Mouse (Mus musculus): ENCODE data around the gene Gprc5b. TPM values are rescaled to one million over a fixed set of nuclear protein-coding genes. Genes with fewer than 3 reads are reported as not detected.
A peak's percentile ranks its signal among the peaks of the same experiment; 100 is the strongest.

Gprc5b gene
- polyA plus RNA-seq, 1 experiment: 8.1 TPM

DNA sequence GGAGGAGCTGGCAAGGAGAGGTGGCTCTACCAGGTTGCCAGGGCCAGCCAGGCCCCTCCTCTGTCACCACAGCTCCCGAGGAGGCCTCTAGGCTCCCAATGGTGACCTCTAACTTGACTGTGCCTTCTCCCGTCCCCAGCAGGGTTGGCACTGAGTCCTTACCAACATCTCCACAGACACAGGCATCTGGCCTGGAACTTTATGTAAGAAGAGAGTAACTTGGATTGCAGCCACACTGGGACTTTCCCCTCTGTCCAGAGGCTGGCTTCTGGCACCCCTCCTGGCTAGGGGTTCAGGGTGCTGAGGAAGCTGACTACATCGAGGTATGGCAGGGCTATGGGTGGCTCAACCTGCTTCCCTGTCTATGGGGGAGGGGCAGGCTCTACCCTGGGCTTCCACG, 13.7 kb downstream of the Gprc5b start:
- TF ChIP-seq POLR2A (IDR thresholded peaks at IDR 0.05; ENCODE audit: low read depth, low read length): no peak
- no peak for TF ChIP-seq CTCF (IDR thresholded peaks at IDR 0.05; ENCODE audit: extremely low read depth, insufficient read depth, insufficient read length, insufficient replicate concordance)
- no peak overlapping the region for H3K4me3 ChIP-seq (ENCODE audit: extremely low read depth, insufficient read depth, insufficient read length)
- H3K27ac ChIP-seq (ENCODE audit: insufficient read depth, low read length): no peak overlapping the region
- H3K36me3 ChIP-seq (ENCODE audit: control insufficient read depth, insufficient read depth, low read length): no peaks in the 10 kb centered on the region
- DNase-seq (ENCODE audit: low read depth in 1 of 2, low spot score in 2 of 2): no peak
- 53% methylated on average over 4 of the region's 4 CpGs for WGBS
- H3K4me1 ChIP-seq (ENCODE audit: control insufficient read depth, insufficient read depth, insufficient read length): no peaks in the 10 kb centered on the region
- H3K27me3 ChIP-seq (ENCODE audit: control insufficient read depth, insufficient read depth, low read length): no peaks in the 10 kb centered on the region

DNA sequence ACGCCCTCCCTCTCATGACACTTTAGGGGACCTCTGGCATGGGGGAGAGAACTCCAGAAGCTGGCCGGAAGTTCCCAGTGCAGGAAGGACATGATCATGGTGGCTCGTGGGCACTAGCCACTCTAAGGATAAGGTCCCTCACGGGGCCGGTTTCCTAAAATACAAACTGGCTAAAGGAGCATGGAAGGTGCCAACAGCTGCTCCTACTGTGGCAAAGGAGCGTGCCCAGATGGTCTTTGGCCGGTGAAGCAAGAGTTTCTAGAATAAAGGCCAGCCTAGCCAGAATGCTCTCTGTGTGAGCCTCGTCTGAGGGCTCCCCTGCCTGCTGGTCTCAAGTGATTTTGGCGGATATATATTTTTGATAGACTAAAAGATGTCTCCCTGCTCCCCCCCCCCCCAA, 15.3 kb downstream of the Gprc5b start:
- 85% methylated on average over 9 of the region's 9 CpGs for WGBS
- TF ChIP-seq CTCF (IDR thresholded peaks at IDR 0.05; ENCODE audit: extremely low read depth, insufficient read depth, insufficient read length, insufficient replicate concordance) (no peak), POLR2A (IDR thresholded peaks at IDR 0.05; ENCODE audit: low read depth, low read length) (no peak)
- no peak for DNase-seq (ENCODE audit: low read depth in 1 of 2, low spot score in 2 of 2)

DNA sequence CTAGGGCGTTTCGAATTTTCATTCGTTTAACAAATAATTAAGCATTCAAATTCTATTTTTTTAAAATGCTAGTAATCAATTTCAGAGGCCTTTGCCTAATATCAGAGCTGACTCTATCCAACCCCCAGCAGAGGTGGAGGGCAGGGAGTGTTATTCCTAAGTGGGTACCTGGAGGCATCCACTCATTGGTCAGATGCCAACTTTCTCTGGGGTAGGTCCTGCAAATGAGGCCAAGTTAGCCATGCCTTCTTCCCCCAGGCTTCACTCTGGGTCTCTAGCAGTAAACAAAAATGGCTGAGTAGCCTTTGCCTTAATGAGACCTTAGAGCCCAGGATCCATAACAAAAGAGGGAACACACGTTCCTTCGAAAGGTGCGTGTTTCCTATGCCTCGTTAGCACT, 15.9 kb downstream of the Gprc5b start:
- no peaks in the 10 kb centered on the region for H3K4me1 ChIP-seq (ENCODE audit: control insufficient read depth, insufficient read depth, insufficient read length)
- H3K36me3 ChIP-seq (ENCODE audit: control insufficient read depth, insufficient read depth, low read length): no peaks in the 10 kb centered on the region
- no peaks in the 10 kb centered on the region for H3K27me3 ChIP-seq (ENCODE audit: control insufficient read depth, insufficient read depth, low read length)
- 96% methylated on average over 7 of the region's 7 CpGs for WGBS
- DNase-seq (ENCODE audit: low read depth in 1 of 2, low spot score in 2 of 2): no peak
- H3K27ac ChIP-seq (ENCODE audit: insufficient read depth, low read length): no peak overlapping the region
- H3K4me3 ChIP-seq (ENCODE audit: extremely low read depth, insufficient read depth, insufficient read length): no peak overlapping the region
- TF ChIP-seq CTCF (IDR thresholded peaks at IDR 0.05; ENCODE audit: extremely low read depth, insufficient read depth, insufficient read length, insufficient replicate concordance): no peak
- TF ChIP-seq POLR2A (IDR thresholded peaks at IDR 0.05; ENCODE audit: low read depth, low read length): no peak

More for the DNA sequence above, 15.3 kb downstream of the Gprc5b start:
- Histone ChIP-seq H3K27ac (ENCODE audit: insufficient read depth, low read length) (no peak overlapping the region), H3K36me3 (ENCODE audit: control insufficient read depth, insufficient read depth, low read length) (no peaks in the 10 kb centered on the region), H3K27me3 (ENCODE audit: control insufficient read depth, insufficient read depth, low read length) (no peaks in the 10 kb centered on the region), H3K4me1 (ENCODE audit: control insufficient read depth, insufficient read depth, insufficient read length) (no peaks in the 10 kb centered on the region), H3K4me3 (ENCODE audit: extremely low read depth, insufficient read depth, insufficient read length) (no peak overlapping the region)

DNA sequence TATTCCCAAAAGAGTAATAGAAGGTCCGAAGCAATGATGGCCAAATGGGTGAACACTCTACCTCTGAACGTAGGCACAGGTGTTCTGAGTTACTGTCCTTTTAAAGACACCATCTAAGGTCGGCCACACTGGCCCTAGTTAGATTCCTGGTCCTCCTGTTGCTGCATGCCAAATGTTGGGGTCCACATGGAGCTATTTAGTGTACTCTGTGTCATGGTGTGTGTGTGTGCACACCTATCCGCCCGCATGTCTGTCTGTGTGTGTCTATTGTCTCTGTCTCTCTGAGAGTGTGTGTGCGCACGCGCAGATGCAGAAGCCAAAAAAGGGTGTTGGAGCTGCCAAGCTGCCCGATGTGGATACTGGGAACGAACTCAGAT, 17.9 kb downstream of the Gprc5b start:
- no peaks in the 10 kb centered on the region for H3K27me3 ChIP-seq (ENCODE audit: control insufficient read depth, insufficient read depth, low read length)
- no peaks in the 10 kb centered on the region for H3K4me1 ChIP-seq (ENCODE audit: control insufficient read depth, insufficient read depth, insufficient read length)
- no peak for DNase-seq (ENCODE audit: low read depth in 1 of 2, low spot score in 2 of 2)
- H3K36me3 ChIP-seq (ENCODE audit: control insufficient read depth, insufficient read depth, low read length): no peaks in the 10 kb centered on the region
- WGBS: 88% methylated on average over 10 of the region's 10 CpGs
- no peak overlapping the region for H3K4me3 ChIP-seq (ENCODE audit: extremely low read depth, insufficient read depth, insufficient read length)
- H3K27ac ChIP-seq (ENCODE audit: insufficient read depth, low read length): no peak overlapping the region
- TF ChIP-seq POLR2A (IDR thresholded peaks at IDR 0.05; ENCODE audit: low read depth, low read length) (no peak), CTCF (IDR thresholded peaks at IDR 0.05; ENCODE audit: extremely low read depth, insufficient read depth, insufficient read length, insufficient replicate concordance) (no peak)

DNA sequence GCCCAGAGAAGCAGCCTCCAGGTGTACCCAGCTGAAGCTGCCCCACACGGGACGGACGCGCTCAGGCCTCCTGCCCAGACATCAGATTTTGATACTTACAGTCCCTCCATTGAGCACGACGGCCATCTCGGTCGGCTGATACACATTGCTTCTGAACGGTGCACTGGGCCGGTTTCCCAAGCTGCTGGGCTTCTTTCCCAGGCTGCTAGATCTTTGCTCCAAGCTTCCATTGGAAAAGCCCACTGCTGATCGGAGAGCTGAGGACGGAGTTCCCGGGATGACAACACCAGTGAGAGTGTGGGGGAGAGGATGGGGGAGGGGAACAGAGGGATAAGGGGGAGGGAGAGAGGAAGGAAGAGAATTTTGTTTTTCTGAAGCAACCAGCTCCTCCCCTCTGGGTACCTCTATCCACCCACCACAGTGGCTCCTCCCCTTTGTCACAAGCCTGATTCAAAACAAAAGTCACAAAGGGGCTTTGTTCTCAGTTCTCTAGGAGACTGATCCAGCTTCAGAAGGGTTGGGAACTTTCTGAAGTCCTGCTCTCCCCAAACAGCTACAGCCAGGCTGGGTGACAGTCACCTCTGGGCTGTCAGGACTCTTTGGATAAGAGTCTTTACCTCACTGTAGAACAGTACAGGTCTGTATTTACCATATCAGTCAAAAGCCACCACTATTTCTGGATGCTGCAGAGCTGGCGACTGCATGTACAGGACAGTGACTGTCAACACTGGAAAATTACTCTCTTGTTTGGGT, 18.4 kb downstream of the Gprc5b start:
- no peak overlapping the region for H3K27ac ChIP-seq (ENCODE audit: insufficient read depth, low read length)
- H3K36me3 ChIP-seq (ENCODE audit: control insufficient read depth, insufficient read depth, low read length): no peaks in the 10 kb centered on the region
- 20% methylated on average over 14 of the region's 14 CpGs for WGBS
- no peaks in the 10 kb centered on the region for H3K4me1 ChIP-seq (ENCODE audit: control insufficient read depth, insufficient read depth, insufficient read length)
- H3K27me3 ChIP-seq (ENCODE audit: control insufficient read depth, insufficient read depth, low read length): no peaks in the 10 kb centered on the region
- H3K4me3 ChIP-seq (ENCODE audit: extremely low read depth, insufficient read depth, insufficient read length): peak overlapping the region; percentile 42; the same call in 1 of the 2 replicates
- DNase-seq (ENCODE audit: low read depth in 1 of 2, low spot score in 2 of 2): no peak
- TF ChIP-seq POLR2A (IDR thresholded peaks at IDR 0.05; ENCODE audit: low read depth, low read length) (no peak), CTCF (IDR thresholded peaks at IDR 0.05; ENCODE audit: extremely low read depth, insufficient read depth, insufficient read length, insufficient replicate concordance) (no peak)

DNA sequence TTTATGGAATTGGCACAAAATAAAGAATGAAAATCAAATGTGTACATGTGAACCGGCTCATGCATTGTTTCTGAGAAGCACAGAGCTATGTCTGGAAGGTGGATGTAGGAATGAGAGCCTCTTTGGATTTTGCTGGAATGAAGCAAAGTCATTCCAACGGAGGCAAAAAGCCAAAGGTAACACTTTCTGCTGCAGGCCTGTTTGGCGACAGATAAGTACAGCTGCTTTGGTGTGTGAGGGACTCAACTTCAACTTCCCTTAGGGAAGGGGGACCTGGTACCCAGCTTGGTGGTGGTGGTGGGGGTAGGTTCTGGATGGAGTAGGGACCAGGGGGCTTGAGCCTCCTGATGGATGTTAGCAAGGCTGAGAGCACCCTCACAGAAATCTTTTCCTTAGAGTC, 19.2 kb downstream of the Gprc5b start:
- WGBS: 65% methylated on average over 3 of the region's 3 CpGs
- no peaks in the 10 kb centered on the region for H3K36me3 ChIP-seq (ENCODE audit: control insufficient read depth, insufficient read depth, low read length)
- no peak overlapping the region for H3K4me3 ChIP-seq (ENCODE audit: extremely low read depth, insufficient read depth, insufficient read length)
- TF ChIP-seq POLR2A (IDR thresholded peaks at IDR 0.05; ENCODE audit: low read depth, low read length): no peak
- TF ChIP-seq CTCF (IDR thresholded peaks at IDR 0.05; ENCODE audit: extremely low read depth, insufficient read depth, insufficient read length, insufficient replicate concordance): no peak
- no peak for DNase-seq (ENCODE audit: low read depth in 1 of 2, low spot score in 2 of 2)
- no peak overlapping the region for H3K27ac ChIP-seq (ENCODE audit: insufficient read depth, low read length)
- H3K27me3 ChIP-seq (ENCODE audit: control insufficient read depth, insufficient read depth, low read length): no peaks in the 10 kb centered on the region
- H3K4me1 ChIP-seq (ENCODE audit: control insufficient read depth, insufficient read depth, insufficient read length): no peaks in the 10 kb centered on the region

DNA sequence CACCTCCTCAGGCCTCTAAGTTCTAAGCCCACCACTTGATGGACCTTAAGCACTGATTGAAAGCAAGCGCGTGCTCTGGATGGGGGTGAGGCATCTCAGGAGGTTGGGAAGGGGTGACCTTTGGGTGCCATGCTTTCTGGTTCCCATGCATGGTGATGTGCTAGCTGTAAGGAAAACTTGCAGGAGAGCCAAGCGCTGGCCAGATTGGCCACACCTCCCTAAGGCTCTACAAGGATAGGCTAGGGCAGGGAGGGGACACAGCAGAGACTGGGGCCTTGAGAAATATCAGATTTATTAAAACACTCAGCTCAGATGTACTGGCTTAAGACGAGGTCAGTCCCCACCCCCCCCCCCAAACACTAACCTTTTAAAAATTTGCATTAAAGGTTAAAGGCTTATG, 21.6 kb downstream of the Gprc5b start:
- H3K4me3 ChIP-seq (ENCODE audit: extremely low read depth, insufficient read depth, insufficient read length): no peak overlapping the region
- no peak overlapping the region for H3K27ac ChIP-seq (ENCODE audit: insufficient read depth, low read length)
- WGBS: 89% methylated on average over 4 of the region's 4 CpGs
- H3K27me3 ChIP-seq (ENCODE audit: control insufficient read depth, insufficient read depth, low read length): no peaks in the 10 kb centered on the region
- H3K4me1 ChIP-seq (ENCODE audit: control insufficient read depth, insufficient read depth, insufficient read length): no peaks in the 10 kb centered on the region
- no peaks in the 10 kb centered on the region for H3K36me3 ChIP-seq (ENCODE audit: control insufficient read depth, insufficient read depth, low read length)
- no peak for DNase-seq (ENCODE audit: low read depth in 1 of 2, low spot score in 2 of 2)
- TF ChIP-seq CTCF (IDR thresholded peaks at IDR 0.05; ENCODE audit: extremely low read depth, insufficient read depth, insufficient read length, insufficient replicate concordance) (no peak), POLR2A (IDR thresholded peaks at IDR 0.05; ENCODE audit: low read depth, low read length) (no peak)

Data from spleen, adult 2 months (tissue).